Mouse (Mus musculus) G1E (cell line): Measurements from ENCODE around the gene Dock8.

Experiments used
- CTCF ChIP-seq: IDR thresholded peaks from 2 replicates; pipeline ENCODE4 v1.5.1; 2012; ENCODE audit warnings: low read depth, low read length, inconsistent platforms, mixed read lengths
- TAL1 ChIP-seq: conservative IDR thresholded peaks from 2 replicates; pipeline ENCODE4 v1.6.1; 2012; ENCODE audit warnings: low read depth, low read length, inconsistent platforms, mixed read lengths

DNA sequence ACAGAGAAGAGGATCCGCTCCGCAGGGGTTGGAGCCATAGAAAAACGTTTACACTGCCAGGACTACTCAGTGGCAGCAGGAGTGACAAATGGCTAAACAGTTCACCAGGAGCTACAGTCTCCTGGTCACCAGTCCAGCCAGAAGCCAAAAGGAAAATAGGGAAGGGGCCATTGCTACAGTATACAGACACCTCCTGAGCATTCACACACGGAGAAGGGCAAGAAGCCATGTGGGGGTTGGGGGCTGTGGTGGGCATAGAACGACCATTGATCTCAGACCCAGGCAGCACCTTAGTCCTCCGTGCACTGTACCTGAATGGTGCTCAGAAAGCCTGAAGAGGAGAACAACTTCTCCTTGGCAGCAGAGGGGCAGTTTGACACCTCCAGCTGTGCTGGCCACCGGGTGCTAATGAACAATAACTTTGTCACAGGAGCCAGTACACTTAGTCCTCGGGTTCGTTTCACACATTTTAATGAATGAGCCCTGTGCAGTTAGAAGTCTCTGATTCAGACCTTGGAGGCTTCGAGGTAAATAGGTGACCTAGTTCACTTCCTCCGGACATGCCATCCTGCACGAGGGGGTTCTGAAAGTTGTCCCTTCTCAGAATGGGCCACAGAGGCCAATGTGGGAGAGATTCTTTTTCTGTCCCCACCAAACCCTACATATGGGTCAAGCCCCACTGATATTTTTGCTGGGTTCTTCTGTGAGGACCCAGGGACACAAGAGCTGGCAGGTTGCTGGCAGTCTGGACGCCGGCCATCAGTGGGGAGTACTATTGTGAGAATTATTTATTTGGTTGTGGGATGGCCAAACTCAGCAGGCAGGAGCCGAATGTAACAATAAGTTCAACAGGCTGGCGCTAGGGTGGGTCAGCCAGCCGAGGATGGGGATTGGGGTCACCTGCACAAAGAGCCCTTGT, 145.0 kb downstream of the Dock8 start:
- TF ChIP-seq CTCF (no peak), TAL1 (no peak)
